Mouse (Mus musculus) heart, postnatal 36 days (tissue): ENCODE measurements around the gene Gipc1. TPM values are rescaled to one million over a fixed set of nuclear protein-coding genes. Genes with fewer than 3 reads are reported as not detected.

Experiments
- DNase-seq, 2 experiments: peaks; one replicate each; pipeline ENCODE4 v3.0.0; 2021 to 2022
- intact Hi-C: fragments of 180-260 bp; cut with DNase I; formaldehyde crosslinking; loops from one replicate; pipeline ENCODE4 v1.15.1; 2025
- total RNA-seq, 2 experiments: library from RNA; stranded (reverse); gene quantifications; 2 replicates each; pipeline ENCODE4 v1.2.3; 2021

The Gipc1 gene
- total RNA-seq, 2 experiments from 2014 or later, result 25.2 to 28.3 TPM

- no peak for DNase-seq
- intact Hi-C loops, result no loop called here
Observed at GRCm38 (mm10) chr8:83647511-83647910, 5.0 kb upstream of the Gipc1 start.

DNA sequence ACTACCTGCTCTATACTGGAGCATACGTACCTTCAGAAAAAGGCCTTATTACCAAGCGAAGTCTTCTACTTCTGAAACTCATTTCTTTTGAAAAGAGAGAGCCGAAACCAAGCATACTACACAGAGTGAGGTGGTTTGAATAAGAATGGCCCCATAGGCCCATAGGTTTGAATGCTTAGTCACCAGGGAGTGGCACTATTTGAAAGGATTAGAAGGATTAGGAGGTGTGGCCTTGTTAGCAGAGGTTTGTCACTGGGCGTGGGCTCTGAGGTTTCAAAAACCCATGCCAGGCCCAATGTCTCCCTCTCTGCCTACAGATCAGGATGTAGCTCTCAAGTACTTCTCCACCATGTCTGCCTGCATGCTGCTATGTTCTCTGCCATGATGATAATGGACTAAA, 4.4 kb upstream of the Gipc1 start:
- intact Hi-C loops, result no loop called here
- no peak for DNase-seq

DNA sequence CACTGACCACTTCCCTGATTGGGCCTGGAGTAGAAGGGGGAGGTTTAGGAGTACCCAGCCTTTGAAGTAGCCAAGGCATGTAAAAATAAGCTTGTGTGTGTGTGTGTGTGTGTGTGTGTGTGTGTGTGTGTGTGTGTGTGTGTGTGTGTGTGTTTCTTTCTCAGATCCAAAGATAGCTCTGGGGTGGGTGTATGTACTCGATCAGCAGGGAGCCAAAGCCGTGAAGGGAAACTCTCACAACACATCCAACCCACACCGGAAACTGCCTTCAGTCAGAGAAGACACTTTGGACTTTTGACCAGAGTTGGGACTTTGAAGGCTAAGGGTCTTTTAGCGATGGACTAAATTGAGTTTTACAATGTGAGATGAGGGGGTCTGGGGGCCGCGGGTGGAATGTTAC, 2.8 kb upstream of the Gipc1 start:
- intact Hi-C loops, result no loop called here
- DNase-seq, result no peak

DNA sequence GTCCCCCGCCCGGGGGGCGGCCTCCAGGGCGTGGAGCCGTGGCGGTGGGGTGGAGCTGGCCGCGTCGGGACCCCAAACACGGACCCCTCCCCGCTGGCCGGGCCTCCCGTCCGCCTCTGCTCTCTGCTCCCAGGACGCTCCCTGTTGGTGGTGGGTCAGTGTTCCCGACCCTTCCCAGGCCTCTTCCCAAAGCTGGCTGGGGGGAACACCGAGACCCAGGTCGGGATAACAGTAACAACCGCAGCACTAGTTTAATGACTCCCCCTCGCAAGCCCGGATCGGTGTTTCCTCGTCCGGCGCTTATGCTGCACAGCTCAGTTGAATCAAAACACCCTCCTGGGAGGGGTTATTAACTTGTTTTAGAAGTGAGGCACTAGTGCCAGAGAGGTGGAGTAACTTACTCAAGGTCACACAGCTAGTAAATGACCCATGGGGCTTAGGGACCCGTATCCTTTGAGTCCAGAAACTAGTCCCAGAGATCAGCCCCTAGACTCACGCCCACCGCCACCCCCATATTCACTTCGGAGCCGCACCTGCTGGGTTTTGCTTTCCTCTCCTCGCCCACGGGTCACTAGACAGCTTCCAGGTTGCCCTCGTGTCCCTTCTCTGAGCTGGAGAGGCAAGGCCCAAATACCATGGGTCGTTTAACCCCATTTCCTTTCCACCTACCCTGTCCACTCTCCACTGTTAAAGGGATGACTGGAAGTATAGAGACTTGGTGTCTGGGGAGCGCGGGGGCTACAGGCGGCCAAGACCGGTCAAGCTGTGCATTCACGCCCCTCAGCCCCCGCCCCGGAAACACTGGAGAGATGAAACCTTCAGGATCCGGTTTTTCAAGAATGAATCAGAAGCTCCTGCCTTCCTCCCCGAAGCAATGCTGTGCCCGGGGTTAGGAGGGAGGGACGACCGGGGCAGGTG, 526 bp downstream of the Gipc1 start:
- no peak for DNase-seq
- intact Hi-C loops, result no loop called here

DNA sequence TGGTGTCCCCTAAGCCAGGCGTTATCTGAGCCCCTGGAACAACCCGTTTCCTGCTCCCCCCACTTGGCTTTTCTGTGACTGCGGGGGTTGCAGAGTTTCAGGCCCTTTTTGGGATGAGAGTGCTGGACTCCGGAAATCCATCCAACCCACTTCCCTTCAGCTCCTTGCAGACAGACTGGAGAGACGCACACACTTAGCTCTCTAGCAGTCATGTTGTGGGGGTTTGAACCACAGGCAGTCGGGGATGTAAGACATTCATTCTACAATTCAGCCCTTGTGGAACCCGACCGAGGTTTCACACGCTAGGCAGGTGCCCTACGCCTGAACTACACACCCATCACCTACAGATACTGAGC, 1.2 kb downstream of the Gipc1 start:
- intact Hi-C loops, result no loop called here
- no peak for DNase-seq

- no peak for DNase-seq
- intact Hi-C loops, result loop anchor here (5.0 kb wide), 1 partner anchor 303 kb away; the partner anchor contains the start of genes Asf1b and Gm10644
Observed at GRCm38 (mm10) chr8:83654725-83655124, 2.2 kb downstream of the Gipc1 start.

DNA sequence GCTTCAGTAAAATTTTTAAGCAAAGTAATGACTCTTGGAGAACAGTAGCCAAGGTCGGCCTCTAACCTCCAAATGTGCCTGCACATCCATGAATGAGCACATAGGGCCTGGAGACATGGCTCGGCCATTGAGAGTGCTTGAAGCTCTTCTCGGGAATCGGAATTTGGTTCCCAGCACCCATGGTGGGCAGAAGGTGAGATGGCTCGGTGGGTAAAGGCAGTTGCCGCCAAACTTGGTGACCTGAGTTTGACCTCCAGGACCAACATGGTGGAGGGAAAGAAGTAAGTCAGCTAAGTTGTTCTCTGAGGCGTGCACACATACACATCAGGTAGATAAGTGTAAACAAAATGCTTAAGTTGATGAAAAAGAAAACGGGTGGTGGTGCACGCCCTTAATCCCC, 3.6 kb downstream of the Gipc1 start:
- intact Hi-C loops, result loop anchor here (5.0 kb wide), 1 partner anchor 301 kb away; the partner anchor contains the start of genes Asf1b and Gm10644

DNA sequence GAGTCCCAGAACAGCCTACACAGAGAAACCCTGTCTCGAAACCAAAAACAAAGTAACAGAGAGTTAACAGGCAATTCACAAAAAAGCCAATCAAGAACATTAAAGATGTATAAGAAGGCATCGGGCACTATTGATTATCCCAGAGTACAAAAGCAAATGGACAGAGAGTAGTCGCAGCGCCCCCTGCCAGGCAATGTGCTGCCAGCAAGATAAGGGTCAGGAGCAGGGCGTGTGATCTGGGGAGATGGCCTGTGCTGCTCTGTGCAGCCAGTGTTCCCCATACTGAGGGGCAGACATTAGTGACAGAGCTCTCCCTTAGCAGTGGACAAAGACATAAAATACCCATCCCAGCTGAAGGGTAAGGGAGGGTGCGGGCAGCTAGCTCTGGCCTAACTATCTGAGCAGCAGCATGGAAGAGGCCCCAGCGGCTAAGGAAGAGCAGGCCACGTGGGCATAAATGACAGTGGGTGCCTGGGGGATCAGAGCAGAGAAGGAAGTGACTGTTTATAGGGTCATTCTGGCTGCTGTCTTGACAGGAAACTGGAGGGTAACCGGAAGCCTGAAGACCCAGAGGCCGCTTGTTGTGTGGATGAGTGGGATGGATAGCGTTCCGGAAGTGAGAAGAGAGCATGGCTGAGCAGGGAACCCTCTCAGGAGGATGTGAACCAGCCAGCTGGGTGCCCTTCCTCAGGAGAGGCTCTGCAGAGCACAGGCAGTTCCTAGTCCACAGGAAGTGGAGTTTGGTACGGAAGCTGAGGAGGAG, 4.2 kb downstream of the Gipc1 start:
- no peak for DNase-seq

More for the DNA sequence above, 3.6 kb downstream of the Gipc1 start:
- no peak for DNase-seq

GRCm38 (mm10) chr8:83660545-83660944, 8.1 kb downstream of the Gipc1 start:
- DNase-seq, result no peak
- intact Hi-C loops, result loop anchor here (2.0 kb wide), 1 partner anchor 124 kb away; no protein-coding TSS in a partner anchor

More for the DNA sequence above, 4.2 kb downstream of the Gipc1 start:
- intact Hi-C loops, result loop anchor here (5.0 kb wide), 1 partner anchor 301 kb away; the partner anchor contains the start of genes Asf1b and Gm10644

- intact Hi-C loops, result loop anchor here (2.0 kb wide), 1 partner anchor 124 kb away; no protein-coding TSS in a partner anchor
- no peak for DNase-seq
Observed at GRCm38 (mm10) chr8:83660995-83661680, 8.7 kb downstream of the Gipc1 start.

- peak; percentile 92 to 96 for DNase-seq
- intact Hi-C loops, result loop anchor here (2.0 kb wide), 2 partner anchors 58 to 232 kb away; no protein-coding TSS in a partner anchor
Observed at GRCm38 (mm10) chr8:83662421-83662826, 9.9 kb downstream of the Gipc1 start.

GRCm38 (mm10) chr8:83664096-83664495, 11.6 kb downstream of the Gipc1 start:
- DNase-seq, result no peak
- intact Hi-C loops, result no loop called here

DNA sequence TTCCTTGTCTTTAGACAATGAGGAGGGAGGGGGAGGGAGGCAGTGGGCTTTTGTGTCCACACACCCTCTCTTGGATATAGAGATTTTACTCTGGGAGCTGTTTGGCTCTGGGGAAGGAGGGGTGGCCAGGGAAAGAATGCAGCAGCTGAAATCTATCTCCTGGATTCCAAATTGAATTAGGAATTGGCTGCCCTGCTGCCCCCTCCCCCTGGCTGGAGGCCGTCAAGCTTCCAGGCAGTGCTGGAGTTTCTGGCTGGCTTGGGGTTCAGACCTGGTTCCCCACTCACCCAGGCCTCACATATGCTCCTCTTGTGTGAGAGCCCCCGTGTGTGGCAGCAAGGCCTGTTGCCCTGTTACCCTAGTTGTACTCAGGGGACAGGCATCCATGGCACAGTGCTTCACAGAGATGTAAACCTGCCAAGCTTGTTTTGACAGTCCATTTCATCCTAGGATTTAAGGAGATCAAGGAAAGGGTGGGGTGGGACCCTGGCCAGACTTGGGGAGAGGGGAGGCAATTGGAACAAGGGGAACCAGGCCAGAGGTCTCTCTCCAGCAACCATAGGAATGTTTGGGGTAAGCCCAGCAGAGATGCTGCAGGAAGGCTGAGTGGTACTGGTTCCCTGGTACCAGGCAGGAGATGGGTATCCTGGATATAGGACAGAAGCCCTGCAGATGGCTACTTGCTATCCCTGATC, 12.6 kb downstream of the Gipc1 start:
- intact Hi-C loops, result no loop called here
- no peak for DNase-seq

DNA sequence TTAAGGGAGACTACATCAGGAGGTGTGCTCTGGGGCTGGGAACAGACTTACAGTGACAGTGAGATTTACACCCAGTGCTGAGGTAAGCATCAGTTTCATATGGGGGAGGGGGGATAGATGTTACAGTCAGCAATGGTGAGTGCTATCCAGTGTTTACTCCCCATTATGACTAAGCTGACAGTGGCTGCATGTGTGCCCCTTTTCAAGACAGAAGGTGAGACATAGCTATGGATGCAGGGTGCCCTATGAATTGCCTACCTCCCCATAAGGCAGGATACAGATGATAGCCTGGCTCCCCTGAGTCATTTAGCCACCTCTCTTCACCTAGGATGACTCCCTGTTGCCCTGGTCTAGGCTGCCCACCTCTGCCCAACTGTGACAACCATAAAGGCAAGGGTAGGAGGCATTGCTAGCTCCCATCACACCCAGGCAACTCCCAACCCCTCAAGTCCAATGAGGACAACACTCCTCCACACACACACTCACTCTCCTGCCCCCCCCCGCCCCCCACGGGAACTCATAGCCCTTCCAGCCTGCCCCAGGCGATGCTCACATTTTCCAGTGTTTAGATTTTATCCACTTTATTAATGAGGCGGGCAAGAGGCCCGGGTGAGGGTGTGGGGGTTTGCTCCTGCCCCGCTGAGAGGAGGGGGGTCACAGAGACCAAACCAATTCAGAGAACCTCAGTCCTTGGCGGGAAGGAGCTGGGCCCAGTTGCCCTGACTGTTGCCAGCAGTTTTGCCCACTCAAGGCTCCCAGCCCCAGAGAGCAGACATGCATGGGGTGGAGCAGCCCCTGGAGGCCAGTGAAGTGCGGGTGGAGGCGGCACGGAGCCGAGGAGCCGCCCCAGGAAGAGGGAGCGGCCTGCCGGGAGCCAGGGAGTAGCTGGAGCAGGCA, 13.7 kb downstream of the Gipc1 start, which contains the start of gene Ptger1:
TSS of gene Ptger1 (plus strand) at position 710 of the 897 bp plus-strand sequence.
- DNase-seq, result peak; percentile 67 to 73
- intact Hi-C loops, result loop anchor here (2.0 kb wide), 1 partner anchor 25 kb away; no protein-coding TSS in a partner anchor

DNA sequence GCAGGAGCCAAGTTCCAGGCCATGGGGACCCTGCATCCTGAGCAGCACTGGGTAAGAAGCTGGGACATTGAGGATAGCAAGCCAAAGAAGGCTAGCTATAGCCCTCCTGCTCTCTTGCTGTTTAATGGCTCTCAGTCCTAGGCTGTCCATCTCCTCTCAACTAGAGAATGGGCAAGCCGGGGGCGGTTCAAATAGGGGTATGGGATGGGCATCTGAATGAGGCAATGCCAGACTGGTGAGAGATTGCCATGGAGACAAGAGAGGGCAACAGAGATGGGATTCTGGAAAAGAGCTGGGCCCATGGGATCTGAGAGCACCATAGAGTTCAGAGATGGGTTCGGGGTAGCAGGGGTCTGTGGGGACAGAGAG, 14.4 kb downstream of the Gipc1 start:
- intact Hi-C loops, result loop anchor here (2.0 kb wide), 1 partner anchor 24 kb away; no protein-coding TSS in a partner anchor
- DNase-seq, result no peak

DNA sequence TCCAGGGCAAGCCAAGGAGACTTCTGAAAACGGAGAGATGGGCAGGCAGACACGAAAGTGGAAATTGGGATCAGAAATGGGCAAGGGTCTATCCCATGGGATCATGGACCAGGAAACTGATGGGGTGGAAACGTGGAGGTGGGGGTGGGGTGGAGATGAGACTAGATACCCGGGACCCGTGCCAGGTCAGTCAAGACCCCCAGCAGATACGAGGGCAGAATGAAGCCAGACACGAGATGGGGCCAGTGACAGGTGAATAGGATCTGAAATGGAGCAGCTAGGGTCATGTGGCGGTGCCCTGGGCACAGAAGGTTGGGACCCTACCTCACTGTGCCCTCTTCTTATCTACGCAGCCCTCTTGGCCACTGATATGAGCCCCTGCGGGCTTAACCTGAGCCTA, 15.0 kb downstream of the Gipc1 start:
- intact Hi-C loops, result loop anchor here (2.0 kb wide), 1 partner anchor 23 kb away; no protein-coding TSS in a partner anchor
- no peak for DNase-seq

- peak in 1 of 2 experiments; percentile 46 for DNase-seq
- intact Hi-C loops, result no loop called here
Observed at GRCm38 (mm10) chr8:83668010-83668916, 15.8 kb downstream of the Gipc1 start.

GRCm38 (mm10) chr8:83669013-83669412, 16.5 kb downstream of the Gipc1 start:
- no peak for DNase-seq
- intact Hi-C loops, result no loop called here
